Mouse (Mus musculus): ENCODE data around the gene Trappc4. TPM values are rescaled to one million over a fixed set of nuclear protein-coding genes. Genes with fewer than 3 reads are reported as not detected.

Gene Trappc4
- polyA plus RNA-seq, 1 experiment from 2014 or later, result 161 TPM

Small RNAs within 50 kb of the gene (microRNA-seq; reads per million reads assigned to microRNA genes)
- not detected for gene Mir7085

Other genes starting within 250 kb of the Trappc4 start
- 18.4 and 18.7 TPM in 2 replicates for gene Cbl, start 173.6 kb downstream of the Trappc4 start, polyA plus RNA-seq (2016; fragmentation: Nextera tagmentation; extraction: Ambion mirVana)
- gene Ccdc153, start 166.9 kb downstream of the Trappc4 start, polyA plus RNA-seq (2016; fragmentation: Nextera tagmentation; extraction: Ambion mirVana), result not detected in 2 replicates
- not detected in 2 replicates for gene Pdzd3, start 156.1 kb downstream of the Trappc4 start, polyA plus RNA-seq (2016; fragmentation: Nextera tagmentation; extraction: Ambion mirVana)
- 5.3 and 6.7 TPM in 2 replicates for gene Nlrx1, start 139.0 kb downstream of the Trappc4 start, polyA plus RNA-seq (2016; fragmentation: Nextera tagmentation; extraction: Ambion mirVana)
- gene Abcg4, start 119.0 kb downstream of the Trappc4 start, polyA plus RNA-seq (2016; fragmentation: Nextera tagmentation; extraction: Ambion mirVana), result 7.0 and 7.7 TPM in 2 replicates
- gene Hinfp, start 101.9 kb downstream of the Trappc4 start, polyA plus RNA-seq (2016; fragmentation: Nextera tagmentation; extraction: Ambion mirVana), result 29.1 and 33.2 TPM in 2 replicates
- gene C2cd2l, start 87.3 kb downstream of the Trappc4 start, polyA plus RNA-seq (2016; fragmentation: Nextera tagmentation; extraction: Ambion mirVana), result 7.9 and 8.1 TPM in 2 replicates
- 38.1 and 38.6 TPM in 2 replicates for gene Dpagt1, start 81.6 kb downstream of the Trappc4 start, polyA plus RNA-seq (2016; fragmentation: Nextera tagmentation; extraction: Ambion mirVana)
- 429 and 481 TPM in 2 replicates for gene H2afx, start 72.9 kb downstream of the Trappc4 start, polyA plus RNA-seq (2016; fragmentation: Nextera tagmentation; extraction: Ambion mirVana)
- gene Hmbs, start 63.4 kb downstream of the Trappc4 start, polyA plus RNA-seq (2016; fragmentation: Nextera tagmentation; extraction: Ambion mirVana), result 123 and 125 TPM in 2 replicates
- gene Vps11, start 45.9 kb downstream of the Trappc4 start, polyA plus RNA-seq (2016; fragmentation: Nextera tagmentation; extraction: Ambion mirVana), result 28.9 and 30.7 TPM in 2 replicates
- gene Hyou1, start 28.1 kb downstream of the Trappc4 start, polyA plus RNA-seq (2016; fragmentation: Nextera tagmentation; extraction: Ambion mirVana), result 34.0 and 36.4 TPM in 2 replicates
- gene Slc37a4, start 10.7 kb downstream of the Trappc4 start, polyA plus RNA-seq (2016; fragmentation: Nextera tagmentation; extraction: Ambion mirVana), result 11.1 and 12.8 TPM in 2 replicates
- 2,041 and 2,143 TPM in 2 replicates for gene Rps25, start 461 bp downstream of the Trappc4 start, polyA plus RNA-seq (2016; fragmentation: Nextera tagmentation; extraction: Ambion mirVana)
- gene Ccdc84, start 11.0 kb upstream of the Trappc4 start, polyA plus RNA-seq (2016; fragmentation: Nextera tagmentation; extraction: Ambion mirVana), result 35.1 and 38.4 TPM in 2 replicates
- gene Foxr1, start 33.5 kb upstream of the Trappc4 start, polyA plus RNA-seq (2016; fragmentation: Nextera tagmentation; extraction: Ambion mirVana), result 0.18 TPM in 1 of 2 replicates, not detected in the other
- gene Upk2, start 47.4 kb upstream of the Trappc4 start, polyA plus RNA-seq (2016; fragmentation: Nextera tagmentation; extraction: Ambion mirVana), result 0.31 and 0.65 TPM in 2 replicates
- gene Bcl9l, start 75.2 kb upstream of the Trappc4 start, polyA plus RNA-seq (2016; fragmentation: Nextera tagmentation; extraction: Ambion mirVana), result 14.3 and 17.3 TPM in 2 replicates
- gene Cxcr5, start 154.3 kb upstream of the Trappc4 start, polyA plus RNA-seq (2016; fragmentation: Nextera tagmentation; extraction: Ambion mirVana), result not detected in 2 replicates
- gene Ddx6, start 197.3 kb upstream of the Trappc4 start, polyA plus RNA-seq (2016; fragmentation: Nextera tagmentation; extraction: Ambion mirVana), result 26.3 and 32.6 TPM in 2 replicates

Measured in limb, embryonic 12.5 days (tissue).